Mouse (Mus musculus): ENCODE data around the gene Ndufs4. TPM values are rescaled to one million over a fixed set of nuclear protein-coding genes. Genes with fewer than 3 reads are reported as not detected.

Gene Ndufs4
- 248 and 266 TPM in 2 replicates for polyA plus RNA-seq (2015; fragmentation: Nextera tagmentation; extraction: Ambion mirVana)

GRCm38 (mm10) chr13:114388211-114388965 lies at the start of gene Ndufs4:
Ndufs4 (minus strand) TSS chr13:114388258.
- no peak for ATAC-seq (ENCODE audit: low read depth)
- peak within 1 kb of the TSS; percentile 79 for H3K4me2 ChIP-seq (ENCODE audit: low read depth, low read length)
- 39% methylated on average over 13 of the region's 13 CpGs for WGBS

DNA sequence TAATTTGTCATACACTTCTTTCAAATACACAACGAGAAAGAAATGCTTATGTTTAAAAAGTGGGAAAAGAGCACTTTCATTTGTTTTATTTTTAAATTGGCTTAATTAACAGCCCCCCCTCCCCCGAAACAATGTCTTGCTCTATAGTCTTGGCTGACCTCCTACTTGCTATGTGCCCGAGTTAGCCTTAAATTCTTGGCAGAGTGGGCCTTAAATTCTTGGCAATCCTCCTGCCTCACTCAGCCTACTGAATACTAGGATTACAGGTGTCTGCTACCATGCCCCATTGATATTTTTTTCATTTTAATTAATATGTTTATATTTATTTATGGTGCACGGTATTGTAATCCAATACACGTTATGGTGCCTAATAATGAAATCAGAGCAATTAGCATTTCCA lies 44.4 kb upstream of the Ndufs4 start:
- H3K27me3 ChIP-seq (ENCODE audit: control insufficient read depth, insufficient read depth, low read depth, low read length), result no peaks in the 10 kb centered on the region
- no peak overlapping the region for H3K9ac ChIP-seq (ENCODE audit: low read length)
- H3K27ac ChIP-seq (ENCODE audit: low read length), result no peak overlapping the region
- ATAC-seq (ENCODE audit: low read depth), result no peak
- H3K4me1 ChIP-seq (replicated peaks; ENCODE audit: control insufficient read depth, insufficient read depth, low read length), result no peaks in the 10 kb centered on the region
- H3K4me3 ChIP-seq (ENCODE audit: low read length), result no peak overlapping the region
- no peak overlapping the region for H3K4me2 ChIP-seq (ENCODE audit: low read depth, low read length)
- no peaks in the 10 kb centered on the region for H3K36me3 ChIP-seq (ENCODE audit: control insufficient read depth, insufficient read depth, low read length)
- H3K9me3 ChIP-seq (ENCODE audit: control insufficient read depth, low read length), result no peaks in the 10 kb centered on the region
- 61% methylated on average over 5 of the region's 5 CpGs for WGBS

More at GRCm38 (mm10) chr13:114388211-114388965, at the start of gene Ndufs4:
- Histone ChIP-seq H3K4me3 (ENCODE audit: low read length) (peak within 1 kb of the TSS; percentile 79), H3K4me1 (replicated peaks; ENCODE audit: control insufficient read depth, insufficient read depth, low read length) (peaks cover 9% of the 10 kb centered on the region; the same call in 1 of the 2 replicates), H3K27ac (ENCODE audit: low read length) (peak within 1 kb of the TSS; percentile 14; the same call in 1 of the 2 replicates), H3K36me3 (ENCODE audit: control insufficient read depth, insufficient read depth, low read length) (no peaks in the 10 kb centered on the region), H3K27me3 (ENCODE audit: control insufficient read depth, insufficient read depth, low read depth, low read length) (no peaks in the 10 kb centered on the region), H3K9ac (ENCODE audit: low read length) (peak within 1 kb of the TSS; percentile 77), H3K9me3 (ENCODE audit: control insufficient read depth, low read length) (no peaks in the 10 kb centered on the region)

- no peaks in the 10 kb centered on the region for H3K36me3 ChIP-seq (ENCODE audit: control insufficient read depth, insufficient read depth, low read length)
- H3K27ac ChIP-seq (ENCODE audit: low read length), result no peak overlapping the region
- WGBS, result 92% methylated on average over 5 of the region's 5 CpGs
- H3K4me2 ChIP-seq (ENCODE audit: low read depth, low read length), result no peak overlapping the region
- H3K27me3 ChIP-seq (ENCODE audit: control insufficient read depth, insufficient read depth, low read depth, low read length), result no peaks in the 10 kb centered on the region
- H3K9ac ChIP-seq (ENCODE audit: low read length), result no peak overlapping the region
- no peak for ATAC-seq (ENCODE audit: low read depth)
- no peaks in the 10 kb centered on the region for H3K9me3 ChIP-seq (ENCODE audit: control insufficient read depth, low read length)
- no peak overlapping the region for H3K4me3 ChIP-seq (ENCODE audit: low read length)
- H3K4me1 ChIP-seq (replicated peaks; ENCODE audit: control insufficient read depth, insufficient read depth, low read length), result no peaks in the 10 kb centered on the region
Observed at GRCm38 (mm10) chr13:114425230-114425629, 37.2 kb upstream of the Ndufs4 start.

DNA sequence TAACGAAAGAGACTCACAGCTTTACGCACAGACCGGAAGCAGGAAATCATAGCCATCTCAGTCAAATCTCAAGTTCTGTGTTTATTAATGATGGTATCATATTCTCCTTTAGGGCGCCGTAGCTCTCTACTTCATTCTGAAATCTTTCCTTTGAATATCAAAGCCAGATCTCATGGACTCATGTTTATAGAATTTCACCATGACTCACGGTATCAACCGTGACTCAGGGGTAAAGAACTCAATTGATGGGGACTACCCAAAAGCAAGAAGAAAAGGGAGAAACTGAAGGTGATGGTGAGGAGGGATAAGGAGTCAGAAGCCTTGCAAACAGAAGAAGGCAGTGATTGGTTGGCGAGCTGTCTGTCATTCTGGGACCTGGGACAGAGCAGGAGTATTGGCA lies 32.2 kb upstream of the Ndufs4 start:
- no peak overlapping the region for H3K9ac ChIP-seq (ENCODE audit: low read length)
- no peak for ATAC-seq (ENCODE audit: low read depth)
- H3K27me3 ChIP-seq (ENCODE audit: control insufficient read depth, insufficient read depth, low read depth, low read length), result no peaks in the 10 kb centered on the region
- H3K4me1 ChIP-seq (replicated peaks; ENCODE audit: control insufficient read depth, insufficient read depth, low read length), result no peaks in the 10 kb centered on the region
- WGBS, result 67% methylated on average over 8 of the region's 8 CpGs
- H3K4me3 ChIP-seq (ENCODE audit: low read length), result no peak overlapping the region
- no peak overlapping the region for H3K27ac ChIP-seq (ENCODE audit: low read length)
- no peak overlapping the region for H3K4me2 ChIP-seq (ENCODE audit: low read depth, low read length)
- no peaks in the 10 kb centered on the region for H3K36me3 ChIP-seq (ENCODE audit: control insufficient read depth, insufficient read depth, low read length)
- H3K9me3 ChIP-seq (ENCODE audit: control insufficient read depth, low read length), result no peaks in the 10 kb centered on the region

DNA sequence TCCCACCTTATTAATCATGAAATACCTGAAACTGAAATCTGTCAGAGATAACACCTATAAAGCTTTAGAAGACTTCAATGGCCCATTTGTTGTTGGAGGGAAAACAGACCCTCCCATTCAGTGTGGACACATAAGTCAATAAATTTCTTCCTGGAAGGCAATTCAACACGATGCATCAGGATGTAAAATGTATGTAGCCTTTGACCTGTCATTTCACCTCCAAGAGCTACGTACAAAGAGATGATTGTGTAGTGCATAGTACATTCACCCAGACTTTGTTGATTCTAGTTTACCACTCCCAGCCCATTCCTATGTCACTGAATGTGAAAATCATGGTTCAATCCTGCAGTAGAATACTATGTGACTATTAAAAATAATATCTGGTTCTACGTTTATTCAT lies 31.3 kb upstream of the Ndufs4 start:
- no peaks in the 10 kb centered on the region for H3K36me3 ChIP-seq (ENCODE audit: control insufficient read depth, insufficient read depth, low read length)
- no peaks in the 10 kb centered on the region for H3K4me1 ChIP-seq (replicated peaks; ENCODE audit: control insufficient read depth, insufficient read depth, low read length)
- 63% methylated on average over 3 of the region's 3 CpGs for WGBS
- H3K27me3 ChIP-seq (ENCODE audit: control insufficient read depth, insufficient read depth, low read depth, low read length), result no peaks in the 10 kb centered on the region
- no peak overlapping the region for H3K27ac ChIP-seq (ENCODE audit: low read length)
- no peaks in the 10 kb centered on the region for H3K9me3 ChIP-seq (ENCODE audit: control insufficient read depth, low read length)
- ATAC-seq (ENCODE audit: low read depth), result no peak
- H3K9ac ChIP-seq (ENCODE audit: low read length), result no peak overlapping the region
- no peak overlapping the region for H3K4me2 ChIP-seq (ENCODE audit: low read depth, low read length)
- no peak overlapping the region for H3K4me3 ChIP-seq (ENCODE audit: low read length)

GRCm38 (mm10) chr13:114412326-114412725 lies 24.3 kb upstream of the Ndufs4 start:
- no peak overlapping the region for H3K4me2 ChIP-seq (ENCODE audit: low read depth, low read length)

DNA sequence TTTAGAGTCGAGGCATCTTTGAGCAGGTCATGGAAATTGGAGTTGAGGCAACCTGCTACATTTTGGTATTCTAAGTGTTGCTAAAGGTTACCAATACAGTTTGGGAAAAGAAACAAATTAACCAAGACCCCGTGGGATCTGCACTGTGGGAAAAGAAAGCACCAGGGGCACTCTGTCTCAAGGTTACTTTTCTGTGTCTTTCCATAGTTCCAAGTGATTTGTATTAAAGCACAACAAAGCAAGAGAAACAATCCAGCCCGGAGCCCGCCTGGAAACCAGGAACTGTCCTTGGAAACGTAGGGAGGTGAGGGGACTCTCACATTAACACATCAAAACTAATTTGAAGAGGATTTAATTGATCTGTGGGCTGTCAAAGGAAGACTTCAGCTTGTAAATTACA lies 18.8 kb upstream of the Ndufs4 start:
- WGBS, result 24% methylated on average over 5 of the region's 5 CpGs
- no peaks in the 10 kb centered on the region for H3K36me3 ChIP-seq (ENCODE audit: control insufficient read depth, insufficient read depth, low read length)
- ATAC-seq (ENCODE audit: low read depth), result no peak

More at GRCm38 (mm10) chr13:114412326-114412725, 24.3 kb upstream of the Ndufs4 start:
- H3K27ac ChIP-seq (ENCODE audit: low read length), result no peak overlapping the region
- no peaks in the 10 kb centered on the region for H3K36me3 ChIP-seq (ENCODE audit: control insufficient read depth, insufficient read depth, low read length)
- no peaks in the 10 kb centered on the region for H3K9me3 ChIP-seq (ENCODE audit: control insufficient read depth, low read length)
- ATAC-seq (ENCODE audit: low read depth), result no peak
- no peaks in the 10 kb centered on the region for H3K4me1 ChIP-seq (replicated peaks; ENCODE audit: control insufficient read depth, insufficient read depth, low read length)
- H3K4me3 ChIP-seq (ENCODE audit: low read length), result no peak overlapping the region
- H3K27me3 ChIP-seq (ENCODE audit: control insufficient read depth, insufficient read depth, low read depth, low read length), result no peaks in the 10 kb centered on the region
- no peak overlapping the region for H3K9ac ChIP-seq (ENCODE audit: low read length)

GRCm38 (mm10) chr13:114406424-114406823 lies 18.4 kb upstream of the Ndufs4 start:
- no peak overlapping the region for H3K4me2 ChIP-seq (ENCODE audit: low read depth, low read length)
- H3K4me1 ChIP-seq (replicated peaks; ENCODE audit: control insufficient read depth, insufficient read depth, low read length), result no peaks in the 10 kb centered on the region
- no peak for ATAC-seq (ENCODE audit: low read depth)
- WGBS, result 32% methylated on average over 5 of the region's 5 CpGs
- H3K36me3 ChIP-seq (ENCODE audit: control insufficient read depth, insufficient read depth, low read length), result no peaks in the 10 kb centered on the region
- no peaks in the 10 kb centered on the region for H3K9me3 ChIP-seq (ENCODE audit: control insufficient read depth, low read length)
- no peak overlapping the region for H3K9ac ChIP-seq (ENCODE audit: low read length)
- no peak overlapping the region for H3K4me3 ChIP-seq (ENCODE audit: low read length)
- no peaks in the 10 kb centered on the region for H3K27me3 ChIP-seq (ENCODE audit: control insufficient read depth, insufficient read depth, low read depth, low read length)
- no peak overlapping the region for H3K27ac ChIP-seq (ENCODE audit: low read length)

More for the DNA sequence above, 18.8 kb upstream of the Ndufs4 start:
- no peaks in the 10 kb centered on the region for H3K4me1 ChIP-seq (replicated peaks; ENCODE audit: control insufficient read depth, insufficient read depth, low read length)
- no peak overlapping the region for H3K4me3 ChIP-seq (ENCODE audit: low read length)
- no peak overlapping the region for H3K9ac ChIP-seq (ENCODE audit: low read length)
- no peaks in the 10 kb centered on the region for H3K27me3 ChIP-seq (ENCODE audit: control insufficient read depth, insufficient read depth, low read depth, low read length)
- H3K27ac ChIP-seq (ENCODE audit: low read length), result no peak overlapping the region
- no peaks in the 10 kb centered on the region for H3K9me3 ChIP-seq (ENCODE audit: control insufficient read depth, low read length)
- H3K4me2 ChIP-seq (ENCODE audit: low read depth, low read length), result no peak overlapping the region

- Histone ChIP-seq H3K27ac (ENCODE audit: low read length) (no peak overlapping the region), H3K9me3 (ENCODE audit: control insufficient read depth, low read length) (no peaks in the 10 kb centered on the region), H3K4me3 (ENCODE audit: low read length) (no peak overlapping the region), H3K4me1 (replicated peaks; ENCODE audit: control insufficient read depth, insufficient read depth, low read length) (no peaks in the 10 kb centered on the region), H3K4me2 (ENCODE audit: low read depth, low read length) (no peak overlapping the region), H3K27me3 (ENCODE audit: control insufficient read depth, insufficient read depth, low read depth, low read length) (no peaks in the 10 kb centered on the region), H3K9ac (ENCODE audit: low read length) (no peak overlapping the region), H3K36me3 (ENCODE audit: control insufficient read depth, insufficient read depth, low read length) (no peaks in the 10 kb centered on the region)
- 81% methylated on average over 9 of the region's 9 CpGs for WGBS
- no peak for ATAC-seq (ENCODE audit: low read depth)
Observed at GRCm38 (mm10) chr13:114405100-114405715, 17.1 kb upstream of the Ndufs4 start.

All from lung, embryonic 16.5 days (tissue).